Mouse (Mus musculus) lung, embryonic 14.5 days (tissue): ENCODE measurements at regions not wholly inside any gene's neighbourhood (a gene's known extent, or its start where the extent isn't known, plus 50 kb on each side); places are given as distances from the start of the nearest gene placed in this dataset.

ENCODE experiments used
- ATAC-seq: fragments of 200-750 bp; cut with Nextera tagmentation; 2 replicates; pipeline ENCODE4 v1.8.0; 2017; ENCODE audit warnings: mild to moderate bottlenecking, moderate TSS enrichment, moderate library complexity; ENCODE audit not compliant: insufficient read depth
- DNase-seq: peaks from one replicate; pipeline ENCODE4 v3.0.0-alpha.2; 2015
- H3K27ac ChIP-seq: fragments of 300-500 bp; sonication (generic); 2 replicates; pipeline ENCODE4 v1.5.1; 2014; ENCODE audit warnings: low read depth, mild to moderate bottlenecking, moderate library complexity
- H3K27me3 ChIP-seq: fragments of 300-500 bp; sonication (generic); 2 replicates; pipeline ENCODE4 v1.6.1; 2014; ENCODE audit warnings: low read length, control low read depth; ENCODE audit not compliant: insufficient read depth
- H3K36me3 ChIP-seq: fragments of 300-500 bp; sonication (generic); 2 replicates; pipeline ENCODE4 v1.6.1; 2014; ENCODE audit warnings: control low read depth; ENCODE audit not compliant: insufficient read depth
- H3K4me1 ChIP-seq: fragments of 300-500 bp; sonication (generic); 2 replicates; pipeline ENCODE4 v1.6.1; 2014; ENCODE audit warnings: antibody characterized with exemption, control low read depth; ENCODE audit not compliant: insufficient read depth
- H3K4me2 ChIP-seq: fragments of 300-500 bp; sonication (generic); 2 replicates; pipeline ENCODE4 v1.6.1; 2014; ENCODE audit warnings: mild to moderate bottlenecking
- H3K4me3 ChIP-seq: fragments of 300-500 bp; sonication (generic); 2 replicates; pipeline ENCODE4 v1.5.1; 2014; ENCODE audit warnings: low read depth, low read length
- H3K9ac ChIP-seq: fragments of 300-500 bp; sonication (generic); 2 replicates; pipeline ENCODE4 v1.6.1; 2014
- H3K9me3 ChIP-seq: fragments of 300-500 bp; sonication (generic); 2 replicates; pipeline ENCODE4 v1.6.1; 2016; ENCODE audit warnings: low read depth, low read length, control low read depth
- CTCF ChIP-seq: IDR thresholded peaks from 2 replicates; pipeline ENCODE4 v1.5.1; 2016; ENCODE audit warnings: antibody characterized with exemption, low read depth
- WGBS: fragments of 180-500 bp; shearing (Covaris S2); extraction: QIAGEN DNeasy Blood & Tissue Kit; methylation state at CpG from one replicate; pipeline ENCODE4 v1.1.7; 2014; 5-methylcytosine and 5-hydroxymethylcytosine counted together

DNA sequence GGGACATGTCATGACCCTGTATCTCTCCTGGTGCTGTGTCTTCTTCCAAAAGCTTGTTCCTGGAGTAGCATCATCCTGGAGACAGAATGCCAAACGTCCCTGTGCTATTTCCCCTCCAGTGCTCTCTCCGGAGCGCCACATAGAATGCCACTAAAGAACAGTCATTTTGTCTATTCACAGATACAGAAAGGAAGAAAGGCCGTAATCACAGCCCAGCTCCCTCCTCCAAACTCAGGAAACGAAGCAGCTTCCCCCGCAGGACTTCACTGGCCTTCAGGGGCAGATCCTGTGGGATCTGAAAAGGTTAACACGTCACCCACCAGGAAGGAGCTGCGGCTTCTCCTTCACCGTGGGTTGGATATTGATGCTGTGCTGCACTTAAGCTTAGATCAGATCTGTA lies 140.7 kb downstream of the Usp46 start:
- WGBS, result 70% methylated on average over 9 of the region's 9 CpGs
- ATAC-seq (no peak), DNase-seq (no peak)
- no peak overlapping the region for H3K9ac ChIP-seq
- 0 out of 2 replicates have a peak, but pooled peaks cover 6% of the 10 kb centered on the region for H3K4me1 ChIP-seq
- H3K36me3 ChIP-seq, result no peaks in the 10 kb centered on the region
- no peaks in the 10 kb centered on the region for H3K27me3 ChIP-seq
- no peak overlapping the region for H3K4me2 ChIP-seq
- no peak overlapping the region for H3K4me3 ChIP-seq
- no peak overlapping the region for H3K27ac ChIP-seq
- no peak for TF ChIP-seq CTCF
- no peaks in the 10 kb centered on the region for H3K9me3 ChIP-seq

DNA sequence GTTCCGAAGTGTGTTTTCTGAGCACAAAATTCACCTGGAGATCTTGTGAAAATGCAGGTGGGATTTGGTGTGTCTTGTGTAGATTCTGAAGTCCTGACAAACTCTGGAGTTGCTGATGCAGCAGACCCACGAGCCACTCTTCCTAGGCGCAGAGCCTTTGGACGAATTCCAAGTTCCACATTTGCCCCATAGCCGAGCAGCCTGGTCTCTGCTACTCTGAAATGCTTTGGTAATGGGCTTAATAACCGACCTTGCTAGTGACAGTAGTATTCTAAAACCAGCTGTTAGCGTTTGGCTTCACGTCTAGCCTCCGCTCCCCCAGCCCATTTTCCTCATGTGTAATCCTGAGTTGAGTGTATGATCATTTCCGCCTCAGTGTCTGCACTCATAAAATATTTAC lies 139.5 kb downstream of the Usp46 start:
- ATAC-seq, result peak; percentile 17; the same call in 1 of the 2 replicates

DNA sequence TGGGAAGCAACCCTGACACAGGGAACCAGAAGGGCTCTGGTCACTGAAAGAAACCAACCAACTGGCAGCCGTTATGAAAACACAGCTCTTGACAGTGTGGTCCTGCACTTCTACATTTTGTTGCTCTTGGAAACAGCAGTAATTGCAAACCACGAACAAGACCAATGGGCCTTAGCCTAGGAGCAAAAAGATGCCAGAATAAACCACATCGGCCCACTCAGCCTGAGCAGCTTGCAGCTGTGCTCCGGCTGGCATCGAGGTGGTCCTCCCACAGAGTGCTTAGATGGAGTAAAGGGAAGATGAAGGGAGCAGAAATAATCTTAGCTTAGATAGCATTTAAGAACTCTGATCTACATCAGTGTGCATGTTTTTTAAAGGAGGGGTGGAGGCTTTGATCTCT lies 138.0 kb downstream of the Usp46 start:
- ATAC-seq (no peak), DNase-seq (no peak)
- Histone ChIP-seq H3K4me2 (no peak overlapping the region), H3K36me3 (no peaks in the 10 kb centered on the region), H3K4me3 (no peak overlapping the region), H3K27ac (no peak overlapping the region), H3K27me3 (no peaks in the 10 kb centered on the region), H3K9me3 (no peaks in the 10 kb centered on the region), H3K9ac (no peak overlapping the region), H3K4me1 (0 out of 2 replicates have a peak, but pooled peaks cover 6% of the 10 kb centered on the region)
- no peak for TF ChIP-seq CTCF
- WGBS, result 62% methylated on average over 5 of the region's 5 CpGs

More for the DNA sequence above, 139.5 kb downstream of the Usp46 start:
- Histone ChIP-seq H3K36me3 (no peaks in the 10 kb centered on the region), H3K4me1 (0 out of 2 replicates have a peak, but pooled peaks cover 6% of the 10 kb centered on the region), H3K9me3 (no peaks in the 10 kb centered on the region), H3K9ac (no peak overlapping the region), H3K4me3 (no peak overlapping the region), H3K4me2 (no peak overlapping the region), H3K27ac (no peak overlapping the region), H3K27me3 (no peaks in the 10 kb centered on the region)
- peak; percentile 61 for DNase-seq
- no peak for TF ChIP-seq CTCF
- 56% methylated on average over 10 of the region's 10 CpGs for WGBS

DNA sequence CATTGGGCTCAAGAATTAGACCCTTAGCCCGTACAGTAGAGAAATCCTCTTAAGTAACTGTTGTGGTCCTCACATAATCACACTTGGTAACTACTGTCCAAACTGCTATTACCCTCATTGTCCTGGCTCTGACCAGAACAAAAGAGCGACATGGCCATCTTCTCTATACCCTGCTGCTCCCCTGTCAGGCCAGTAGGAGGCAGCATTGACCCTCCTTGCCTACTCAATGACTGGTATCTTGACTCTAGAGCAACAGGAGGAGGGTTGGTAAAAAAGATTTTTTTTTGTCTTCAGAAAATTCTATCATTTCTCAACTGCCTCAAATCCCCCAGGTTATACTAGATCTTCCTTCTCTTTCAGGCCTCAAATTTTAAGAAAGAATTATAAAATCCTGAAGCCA lies 130.4 kb downstream of the Usp46 start:
- Histone ChIP-seq H3K4me1 (no peaks in the 10 kb centered on the region), H3K27ac (no peak overlapping the region), H3K36me3 (no peaks in the 10 kb centered on the region), H3K4me3 (no peak overlapping the region), H3K9me3 (no peaks in the 10 kb centered on the region), H3K4me2 (no peak overlapping the region), H3K27me3 (no peaks in the 10 kb centered on the region), H3K9ac (no peak overlapping the region)
- no peak for ATAC-seq
- 52% methylated on average over 2 of the region's 2 CpGs for WGBS
- peak; percentile 82 for TF ChIP-seq CTCF
- peak; percentile 58 for DNase-seq

DNA sequence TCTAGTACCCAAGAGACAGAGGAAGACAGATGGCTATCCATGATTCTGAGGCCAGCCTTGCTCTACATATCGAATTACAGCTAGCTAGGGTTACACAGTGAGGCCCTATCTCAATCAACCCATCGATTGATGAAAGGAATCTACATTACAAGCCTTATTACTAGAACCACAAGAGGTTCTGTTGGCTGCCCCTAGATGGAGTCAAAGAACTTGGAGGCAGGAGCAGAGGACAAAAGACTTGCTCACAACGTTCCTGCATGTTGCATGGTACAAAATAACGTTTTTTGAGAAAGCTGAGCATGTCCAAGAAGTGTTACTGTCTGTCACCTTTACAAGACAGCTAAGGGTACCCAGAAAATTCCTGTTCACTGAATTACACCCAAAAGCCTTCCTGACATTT lies 129.8 kb downstream of the Usp46 start:
- WGBS, result 35% methylated on average over 4 of the region's 4 CpGs
- Histone ChIP-seq H3K4me2 (no peak overlapping the region), H3K36me3 (no peaks in the 10 kb centered on the region), H3K4me3 (no peak overlapping the region), H3K9me3 (no peaks in the 10 kb centered on the region), H3K27ac (no peak overlapping the region), H3K9ac (no peak overlapping the region), H3K27me3 (no peaks in the 10 kb centered on the region), H3K4me1 (no peaks in the 10 kb centered on the region)
- TF ChIP-seq CTCF, result peak; percentile 53
- ATAC-seq (no peak), DNase-seq (peak; percentile 48)

DNA sequence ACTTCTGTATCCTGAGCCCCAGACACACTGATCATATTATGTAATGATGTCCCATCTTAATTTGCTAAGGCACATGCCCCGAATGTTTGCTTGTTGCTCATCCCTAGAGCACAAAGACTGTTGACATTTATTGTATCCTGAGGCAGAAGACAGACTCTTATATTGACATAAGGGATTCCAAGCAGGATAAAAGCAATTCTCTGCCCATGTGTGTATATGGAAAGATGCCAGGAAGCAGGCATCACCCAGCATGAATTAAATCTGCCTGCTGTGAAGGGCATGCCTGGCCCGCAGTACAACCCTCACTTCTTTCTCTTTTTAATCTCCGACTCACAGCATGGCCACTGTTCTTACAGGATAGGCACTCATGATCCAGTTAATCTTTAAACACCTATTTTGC lies 125.3 kb downstream of the Usp46 start:
- no peaks in the 10 kb centered on the region for H3K9me3 ChIP-seq
- no peak overlapping the region for H3K4me3 ChIP-seq
- no peak overlapping the region for H3K4me2 ChIP-seq
- ATAC-seq (no peak), DNase-seq (no peak)
- no peak overlapping the region for H3K27ac ChIP-seq
- 65% methylated on average over 3 of the region's 3 CpGs for WGBS
- H3K36me3 ChIP-seq, result no peaks in the 10 kb centered on the region
- H3K4me1 ChIP-seq, result no peaks in the 10 kb centered on the region
- H3K9ac ChIP-seq, result no peak overlapping the region
- no peaks in the 10 kb centered on the region for H3K27me3 ChIP-seq
- TF ChIP-seq CTCF, result no peak

DNA sequence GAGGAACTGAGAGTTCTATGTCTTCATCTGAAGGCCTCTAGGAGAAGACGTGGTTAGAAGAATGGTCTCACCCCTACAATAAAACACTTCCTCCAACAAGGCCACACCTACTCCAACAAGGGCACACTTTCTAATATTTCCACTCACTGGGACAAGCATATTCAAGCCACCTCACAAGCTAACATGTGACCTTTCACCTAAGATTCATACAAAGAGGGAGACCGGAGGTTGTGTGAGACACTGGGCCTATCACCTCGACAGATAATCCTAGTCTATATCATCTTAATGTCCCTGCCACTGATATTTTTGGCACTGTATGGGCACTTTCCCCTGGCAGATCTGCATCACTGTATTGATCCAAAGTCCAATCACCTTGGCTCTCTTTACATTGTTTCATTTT lies 122.6 kb downstream of the Usp46 start:
- H3K27me3 ChIP-seq, result no peaks in the 10 kb centered on the region
- no peaks in the 10 kb centered on the region for H3K4me1 ChIP-seq
- no peaks in the 10 kb centered on the region for H3K9me3 ChIP-seq
- no peak for TF ChIP-seq CTCF
- H3K4me2 ChIP-seq, result no peak overlapping the region
- ATAC-seq, result no peak
- WGBS, result 93% methylated on average over 3 of the region's 3 CpGs
- H3K4me3 ChIP-seq, result no peak overlapping the region
- no peak overlapping the region for H3K9ac ChIP-seq
- no peak for DNase-seq
- H3K36me3 ChIP-seq, result no peaks in the 10 kb centered on the region
- no peak overlapping the region for H3K27ac ChIP-seq

DNA sequence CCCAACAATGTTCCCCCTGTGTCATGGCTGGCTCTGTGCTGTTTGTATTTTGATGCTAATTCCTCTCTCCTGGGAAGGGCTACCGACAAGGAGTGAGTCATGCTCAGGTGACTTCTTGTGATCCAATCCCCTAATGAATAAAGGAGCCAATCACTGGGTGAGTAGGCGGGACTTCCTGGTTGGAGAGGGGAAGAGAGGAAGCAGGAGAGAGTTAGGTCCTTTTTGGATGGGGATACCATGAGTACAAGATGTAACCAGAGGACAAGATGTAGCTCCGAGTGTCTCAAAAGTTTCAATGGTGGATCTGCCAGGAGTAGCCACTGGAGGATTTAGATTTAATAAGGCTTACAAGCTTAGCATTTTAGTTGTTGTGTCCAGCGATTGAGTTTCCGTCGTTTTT lies 122.1 kb downstream of the Usp46 start:
- Histone ChIP-seq H3K4me3 (no peak overlapping the region), H3K27me3 (no peaks in the 10 kb centered on the region), H3K4me2 (no peak overlapping the region), H3K36me3 (no peaks in the 10 kb centered on the region), H3K9ac (no peak overlapping the region), H3K27ac (no peak overlapping the region), H3K4me1 (no peaks in the 10 kb centered on the region), H3K9me3 (no peaks in the 10 kb centered on the region)
- DNase-seq (no peak), ATAC-seq (no peak)
- WGBS, result 85% methylated on average over 6 of the region's 6 CpGs
- TF ChIP-seq CTCF, result no peak
